Mouse (Mus musculus): ENCODE results near the gene Gas2.
A peak's percentile ranks its signal among the peaks of the same experiment; 100 is the strongest.

Gas2 gene

DNA sequence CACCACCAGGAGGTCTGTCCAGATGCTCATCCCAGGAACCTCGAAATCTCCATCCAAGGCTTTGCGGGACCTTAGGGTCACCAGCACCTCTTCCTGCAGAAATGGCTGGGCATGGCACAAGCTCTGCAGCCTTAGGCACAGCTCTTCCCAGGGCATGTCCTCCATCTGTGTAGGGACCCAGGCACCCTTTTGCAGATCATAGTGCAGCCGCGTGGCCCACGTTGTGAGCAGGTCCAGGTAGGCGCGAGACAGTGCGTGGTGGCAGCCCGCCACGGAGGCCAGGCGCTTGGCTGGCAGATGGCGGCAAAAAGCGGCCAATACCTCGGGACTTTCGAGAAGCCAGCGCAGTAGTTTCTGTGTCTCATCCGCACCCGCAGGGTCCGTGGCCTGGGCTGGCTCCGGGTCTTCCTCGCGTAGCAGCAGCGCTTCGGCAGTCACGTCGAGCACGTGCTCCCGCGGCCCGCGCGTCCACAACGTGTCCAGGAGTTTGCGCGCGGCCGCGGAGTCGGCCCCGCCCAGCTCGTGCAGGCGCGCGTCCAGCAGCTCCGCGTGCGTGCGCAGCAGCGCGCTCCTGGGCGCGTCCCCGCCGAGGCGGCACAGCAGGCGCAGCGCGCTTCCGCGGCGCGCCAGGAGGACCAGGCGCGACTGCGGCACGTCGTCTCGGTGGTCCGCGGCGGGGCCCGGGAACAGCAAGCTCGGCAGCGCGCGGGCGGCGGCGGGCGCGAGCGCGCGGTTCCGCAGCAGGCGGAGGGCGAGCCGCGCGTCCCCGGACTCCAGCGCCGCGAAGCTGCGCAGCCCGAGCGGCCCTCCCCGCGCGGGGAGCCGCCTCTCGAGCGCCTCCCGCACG is at the start of gene Gas2:
Gas2 (plus strand) TSS at position 766 of the 847 bp plus-strand sequence.
- peak; percentile 93 to 94 for DNase-seq

GRCm38 (mm10) chr7:51815473-51816282 is 46.1 kb upstream of the Gas2 start:
- DNase-seq: peak; percentile 27 to 52

GRCm38 (mm10) chr7:51816283-51816839 is 45.5 kb upstream of the Gas2 start:
- DNase-seq: peak in 1 of 2 experiments; percentile 6

DNA sequence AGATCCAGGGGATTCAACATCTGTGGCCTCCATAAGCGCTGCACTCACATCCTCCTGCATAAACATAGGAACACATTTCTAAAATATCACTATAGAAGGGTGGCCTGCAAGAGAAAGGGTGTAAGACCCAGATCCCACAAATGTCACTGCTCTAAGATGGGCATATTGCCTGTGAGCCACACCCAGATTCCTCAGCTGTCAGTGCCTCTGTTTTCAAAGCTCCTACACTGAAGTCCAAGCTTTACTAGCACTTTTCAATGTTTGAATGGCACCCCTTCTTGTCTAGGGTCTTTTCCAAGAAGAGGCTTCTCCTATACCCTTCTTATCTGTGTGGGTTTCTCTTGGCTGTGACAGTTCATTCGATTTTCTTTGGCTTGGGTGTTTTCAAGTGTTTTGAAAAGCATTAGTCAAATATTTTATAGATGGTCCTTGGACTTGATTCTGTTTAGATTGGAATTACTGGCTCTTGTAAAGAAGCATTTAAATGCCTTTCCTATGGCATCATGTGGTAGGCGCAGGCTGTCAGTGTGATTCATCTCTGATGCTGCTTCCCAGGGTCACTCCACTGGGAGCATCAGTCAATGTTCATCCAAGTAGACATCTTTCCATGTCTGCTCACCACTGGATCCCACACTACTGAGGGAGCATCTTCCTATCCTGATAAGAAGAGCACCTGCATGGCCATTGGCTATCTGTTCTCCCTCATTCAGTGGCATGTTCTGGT is 43.4 kb upstream of the Gas2 start:
- no peak for DNase-seq

DNA sequence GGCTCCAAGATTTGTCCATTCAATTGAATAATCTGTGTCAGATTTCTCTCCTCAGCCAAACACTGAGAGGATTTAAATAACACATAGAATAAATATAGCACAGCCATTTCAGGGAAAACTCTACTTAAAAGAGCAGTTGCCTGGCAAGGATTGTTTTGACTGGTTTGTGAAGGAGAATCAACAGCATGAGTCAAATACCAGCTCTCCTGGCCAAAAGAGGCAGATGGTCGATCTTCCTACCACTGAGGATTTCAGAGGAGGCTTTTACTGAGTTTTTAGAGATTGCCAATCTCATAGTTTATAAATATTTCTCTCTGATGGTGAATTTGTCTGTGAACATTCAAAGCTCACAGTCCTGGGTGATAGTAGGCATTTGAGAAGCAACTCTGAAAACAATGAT is 41.9 kb upstream of the Gas2 start:
- peak; percentile 43 to 79 for DNase-seq

GRCm38 (mm10) chr7:51821467-51821866 is 40.3 kb upstream of the Gas2 start:
- peak; percentile 54 to 80 for DNase-seq

- DNase-seq: no peak
Measured at GRCm38 (mm10) chr7:51823562-51824338, 38.1 kb upstream of the Gas2 start.

GRCm38 (mm10) chr7:51831917-51832316 is 29.9 kb upstream of the Gas2 start:
- peak; percentile 59 to 80 for DNase-seq

GRCm38 (mm10) chr7:51840515-51840914 is 21.3 kb upstream of the Gas2 start:
- no peak for DNase-seq

DNA sequence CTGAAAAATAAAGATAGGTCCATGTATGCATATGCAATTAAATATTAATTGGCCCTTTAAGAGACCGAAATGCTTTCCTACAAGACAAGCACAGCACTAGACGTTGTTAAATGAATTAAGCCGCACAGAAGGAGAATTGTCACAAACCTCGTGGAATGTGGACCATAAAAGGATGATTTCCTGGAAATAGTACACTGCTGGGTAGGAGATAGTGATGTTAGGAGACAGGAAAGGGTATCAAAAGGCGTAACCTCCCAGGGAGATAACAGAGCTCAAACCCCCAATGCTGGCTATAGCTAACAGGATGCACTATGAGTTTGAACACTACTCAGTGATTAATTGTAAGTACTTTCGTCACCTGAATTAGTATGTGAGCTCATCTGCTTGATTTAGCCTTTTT is 10.9 kb upstream of the Gas2 start:
- DNase-seq: no peak

- DNase-seq: no peak
Measured at GRCm38 (mm10) chr7:51851890-51852507, 9.8 kb upstream of the Gas2 start.

GRCm38 (mm10) chr7:51862097-51862492 is 280 bp downstream of the Gas2 start, which contains the start of gene Fancf:
Fancf (minus strand) TSS chr7:51862267.
- DNase-seq: peak; percentile 99

DNA sequence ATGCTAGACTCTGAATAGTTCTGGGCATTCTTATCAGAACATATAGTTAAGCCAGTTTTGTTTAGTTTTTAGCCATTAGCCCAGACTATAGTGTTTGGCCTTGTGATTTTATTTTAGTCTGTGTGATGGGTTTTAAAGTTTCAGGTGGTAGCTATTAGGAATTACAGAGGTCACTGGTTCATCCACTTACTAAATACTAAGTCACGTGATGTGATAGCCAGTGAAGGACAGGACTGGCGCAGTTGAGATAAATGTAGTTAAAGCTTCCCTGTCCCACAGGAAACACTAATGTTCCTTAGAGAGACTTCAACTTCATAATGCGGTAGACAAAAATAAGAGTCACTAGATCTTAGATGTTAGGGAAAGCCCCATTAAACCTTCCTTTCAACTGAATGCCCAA is 1.0 kb downstream of the Gas2 start:
- DNase-seq: no peak

DNA sequence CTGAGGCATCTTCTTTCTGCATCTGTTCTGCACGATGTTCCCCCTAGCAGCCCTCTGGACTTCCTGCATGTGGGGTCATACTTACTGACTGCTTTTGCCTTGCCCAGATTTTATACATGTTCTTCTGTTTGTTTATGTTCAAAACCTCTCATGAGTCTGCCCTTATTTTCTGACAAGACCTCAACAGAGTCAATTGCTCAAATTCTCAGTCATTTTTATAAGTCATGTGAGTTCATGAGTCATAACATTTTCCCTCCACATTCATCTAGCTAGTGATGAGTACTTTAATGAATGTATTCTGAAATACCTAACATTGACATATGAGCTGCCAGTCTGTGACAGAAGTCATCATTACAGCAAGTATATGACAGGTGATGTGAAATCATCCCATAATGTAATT is 3.5 kb downstream of the Gas2 start:
- no peak for DNase-seq

DNA sequence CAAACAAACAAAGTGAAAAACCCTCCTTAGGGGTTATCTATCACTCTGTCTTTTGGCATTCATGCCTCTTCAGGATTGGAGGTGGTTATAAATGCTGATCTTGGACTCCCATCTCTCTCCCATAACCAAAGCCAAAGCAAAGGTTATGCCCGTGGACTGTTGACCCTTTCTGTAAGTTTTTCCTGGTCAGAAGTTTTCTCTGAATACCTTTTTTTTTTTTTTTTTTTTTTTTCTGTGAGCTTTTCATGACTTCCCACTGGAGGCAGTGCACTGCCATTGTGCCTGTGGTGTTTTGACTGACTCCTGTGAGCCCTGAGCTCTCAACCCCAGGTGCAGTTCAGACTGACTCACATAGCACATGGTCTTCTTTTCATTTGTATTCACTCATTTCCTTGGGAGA is 6.2 kb downstream of the Gas2 start:
- DNase-seq: no peak

GRCm38 (mm10) chr7:51872041-51872440 is 10.2 kb downstream of the Gas2 start:
- DNase-seq: no peak

DNA sequence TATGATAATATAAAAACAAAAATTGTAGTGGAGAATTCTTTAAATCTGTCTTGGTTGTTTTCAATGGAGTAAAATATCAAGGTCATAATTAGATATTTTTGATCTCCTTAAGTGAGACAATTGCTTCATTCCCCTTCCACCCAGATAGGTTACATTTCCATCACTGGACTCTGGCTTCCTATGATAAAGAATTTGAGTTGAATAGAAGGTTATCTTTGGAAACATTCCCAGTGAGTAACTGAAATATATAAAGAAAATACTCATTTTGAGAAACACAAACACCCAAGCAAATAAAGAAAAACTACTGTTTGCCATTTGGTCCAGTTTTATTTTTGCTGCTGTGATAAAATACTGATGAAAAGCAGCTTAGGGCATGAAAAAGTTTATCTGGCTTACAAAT is 10.8 kb downstream of the Gas2 start:
- DNase-seq: no peak

- no peak for DNase-seq
Measured at GRCm38 (mm10) chr7:51876316-51876715, 14.5 kb downstream of the Gas2 start.

- no peak for DNase-seq
Measured at GRCm38 (mm10) chr7:51878730-51879129, 16.9 kb downstream of the Gas2 start.

GRCm38 (mm10) chr7:51879136-51879723 is 17.4 kb downstream of the Gas2 start:
- DNase-seq: peak; percentile 28 to 34

- no peak for DNase-seq
Measured at GRCm38 (mm10) chr7:51880121-51880520, 18.3 kb downstream of the Gas2 start.
